Mouse (Mus musculus): ENCODE results near the gene Emx1.
"Not testable (repeated sequence)": the region's sequence is repeated elsewhere in the genome, so short reads cannot be mapped to it uniquely, and the experiment has no call there.

Gene Emx1

DNA sequence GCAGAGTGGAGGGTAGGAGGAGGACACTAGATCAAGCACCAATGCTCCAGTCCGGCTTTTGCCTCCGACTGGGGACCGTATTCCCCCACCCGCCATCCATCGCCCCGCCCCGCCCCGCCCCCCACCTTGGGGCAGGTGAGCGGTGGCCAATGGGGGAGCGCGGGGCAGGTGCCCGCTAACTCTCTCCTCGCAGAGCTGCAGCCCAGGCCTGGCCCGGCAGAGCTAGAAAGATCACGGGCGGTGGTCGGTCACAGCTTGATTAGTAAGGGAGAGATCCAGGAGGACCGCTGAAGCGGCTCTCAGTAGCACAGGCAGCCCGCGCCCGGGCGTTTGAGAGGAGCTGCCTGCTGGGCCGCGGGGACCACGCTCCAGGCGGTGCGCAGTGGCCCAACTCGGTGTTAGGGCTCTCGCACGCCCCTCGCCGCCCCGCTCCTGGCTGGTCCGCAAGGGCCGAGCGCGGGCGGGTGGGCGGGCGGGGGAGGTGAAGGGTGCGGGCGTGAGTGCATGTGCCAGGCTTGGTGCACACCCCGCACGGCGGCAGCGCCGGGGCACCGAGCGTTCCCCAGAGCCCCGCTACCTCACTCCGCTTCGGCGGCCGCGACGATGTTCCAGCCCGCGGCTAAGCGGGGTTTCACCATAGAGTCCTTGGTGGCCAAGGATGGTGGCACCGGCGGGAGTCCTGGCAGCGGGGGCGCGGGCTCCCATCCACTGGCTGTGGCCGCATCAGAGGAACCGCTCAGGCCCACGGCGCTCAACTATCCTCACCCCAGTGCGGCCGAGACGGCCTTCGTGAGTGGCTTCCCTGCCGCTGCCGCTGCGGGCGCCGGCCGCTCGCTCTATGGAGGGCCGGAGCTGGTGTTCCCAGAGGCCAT, at the start of gene Emx1:
Gene Emx1 (plus strand): TSS at position 99 of the 872 bp plus-strand sequence.
- DNase-seq: no peak

DNA sequence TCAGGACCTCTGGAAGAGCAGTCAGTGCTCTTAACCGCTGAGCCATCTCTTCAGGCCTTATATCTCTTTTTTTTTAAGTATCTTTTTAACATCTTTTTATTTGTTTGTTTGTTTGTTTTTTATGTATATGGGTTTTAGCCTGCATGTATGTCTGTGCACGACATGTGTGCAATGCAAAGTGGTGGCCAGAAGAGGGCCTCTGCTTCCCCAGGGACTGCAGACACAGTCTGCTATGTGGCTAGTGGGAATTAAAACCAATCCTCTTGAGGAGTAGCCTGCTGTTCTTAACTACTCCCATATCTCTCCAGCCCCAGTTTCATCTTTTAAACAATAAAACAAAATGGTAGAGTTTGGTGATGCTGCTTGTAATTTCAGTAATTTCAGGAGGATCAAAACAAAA, 47.7 kb upstream of the Emx1 start:
- no peak for DNase-seq

- DNase-seq: peak; percentile 38 to 43
Measured at GRCm38 (mm10) chr6:85141013-85141412, 46.2 kb upstream of the Emx1 start.

GRCm38 (mm10) chr6:85144466-85144865, 42.8 kb upstream of the Emx1 start:
- DNase-seq: no peak

DNA sequence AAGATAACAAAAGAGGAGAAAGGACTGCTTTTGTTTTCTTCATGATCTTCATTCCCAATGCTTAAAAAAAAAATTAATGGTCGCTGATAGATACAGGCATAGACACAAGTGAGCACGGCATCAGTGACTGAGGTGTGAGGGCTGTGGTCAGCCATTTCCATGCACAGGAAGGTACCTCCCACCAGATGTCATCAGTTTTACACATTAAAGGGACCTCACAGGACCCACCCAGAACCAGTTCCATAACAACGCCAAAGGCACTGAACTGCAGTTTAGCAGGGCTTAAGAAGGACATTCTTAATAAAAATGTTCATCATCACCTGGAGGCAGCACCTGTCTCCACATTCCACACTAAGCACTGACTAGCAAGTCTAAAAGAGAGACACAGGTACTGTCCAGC, 39.6 kb upstream of the Emx1 start:
- DNase-seq: no peak

DNA sequence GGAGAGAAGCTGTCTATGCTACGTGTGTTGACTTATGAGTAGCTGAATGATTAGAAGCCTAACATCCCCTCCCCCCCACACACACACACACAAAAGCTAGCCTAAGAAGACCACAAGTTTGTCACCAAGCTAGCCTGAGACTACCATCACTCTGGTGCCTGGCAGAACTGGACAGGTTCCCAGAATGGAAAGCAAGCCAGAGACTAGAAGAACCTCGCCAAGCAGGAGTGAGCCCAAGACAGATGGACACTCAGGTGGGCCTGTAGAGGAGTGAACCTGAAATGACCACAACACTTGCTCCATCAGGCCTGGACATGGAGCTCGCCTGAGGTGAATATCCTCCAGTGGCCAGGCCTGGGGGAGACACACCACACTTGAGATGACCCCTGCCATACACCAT, 36.9 kb upstream of the Emx1 start:
- DNase-seq: no peak

- peak; percentile 54 to 62 for DNase-seq
Measured at GRCm38 (mm10) chr6:85153970-85154540, 33.2 kb upstream of the Emx1 start.

DNA sequence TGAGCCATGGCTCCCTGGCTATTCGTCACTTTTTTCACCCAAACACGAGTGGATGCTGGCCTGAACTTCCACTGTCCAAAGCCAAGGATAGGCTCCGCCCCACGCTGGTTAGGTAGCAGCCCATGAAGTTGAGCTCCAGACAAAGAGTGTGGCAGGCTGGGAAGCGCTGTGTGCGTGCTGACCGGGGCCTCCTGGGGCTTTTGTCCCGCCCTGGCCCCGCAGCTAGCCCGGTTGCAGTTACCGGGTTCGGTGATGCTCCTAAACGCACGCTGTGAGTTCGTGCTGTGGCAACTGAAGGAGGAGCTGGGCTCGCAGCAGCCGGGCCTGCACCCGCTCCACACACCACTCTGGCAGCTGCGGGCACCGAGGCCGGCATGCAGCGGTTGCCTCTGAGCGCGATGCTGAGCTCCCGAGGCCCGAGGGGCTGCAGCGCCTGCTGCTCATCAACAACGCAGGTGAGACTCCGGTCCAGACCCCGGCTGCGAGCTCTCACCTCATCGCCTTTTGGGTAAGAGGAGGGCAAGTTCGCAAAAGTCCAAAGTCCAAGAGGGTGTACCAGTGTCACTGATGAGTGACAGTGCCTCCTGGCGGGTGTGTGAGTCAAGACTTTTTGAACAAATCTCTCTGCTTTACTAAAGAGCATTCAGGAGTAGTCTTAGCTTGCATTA, 32.2 kb upstream of the Emx1 start:
- DNase-seq: peak; percentile 22 to 31

GRCm38 (mm10) chr6:85156551-85156950, 30.7 kb upstream of the Emx1 start:
- not testable (repeated sequence) for DNase-seq

DNA sequence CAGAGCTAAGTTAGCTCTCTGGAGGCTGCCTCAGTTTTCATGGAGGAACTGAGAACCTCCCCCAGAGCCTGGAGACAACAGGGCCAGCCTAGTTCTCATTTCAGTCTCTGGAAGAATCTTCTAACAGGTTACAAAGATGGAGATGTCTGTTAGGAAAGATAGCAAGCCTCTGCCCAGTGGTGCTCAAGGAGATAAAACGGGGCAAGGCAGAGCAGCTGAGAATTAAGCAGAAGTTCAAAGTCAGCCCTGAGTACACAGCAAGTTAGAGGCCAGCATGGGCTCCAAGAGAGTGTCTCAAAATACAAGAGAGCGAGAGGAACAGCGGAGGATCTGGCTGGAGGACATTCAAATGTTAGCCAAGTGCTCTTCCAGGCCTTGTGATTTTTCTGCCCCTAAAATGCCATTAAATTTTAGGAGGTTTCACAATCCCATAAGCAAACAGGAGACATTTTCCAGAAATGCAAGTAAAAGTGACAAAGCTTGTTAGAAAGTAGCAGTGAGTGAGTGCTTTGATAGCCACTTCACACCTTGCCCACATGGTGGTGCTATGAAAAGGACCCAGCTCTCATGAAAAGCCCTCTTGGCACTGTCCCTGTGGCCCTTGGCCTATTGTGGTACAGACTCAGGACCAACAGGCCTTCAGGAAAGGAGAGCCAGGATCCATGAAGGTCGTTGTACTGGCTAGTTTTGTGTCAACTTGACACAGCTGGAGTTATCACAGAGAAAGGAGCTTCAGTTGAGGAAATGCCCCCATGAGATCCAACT, 29.0 kb upstream of the Emx1 start:
- not testable (repeated sequence) for DNase-seq

GRCm38 (mm10) chr6:85159092-85159760, 28.0 kb upstream of the Emx1 start:
- peak; percentile 53 to 55 for DNase-seq

DNA sequence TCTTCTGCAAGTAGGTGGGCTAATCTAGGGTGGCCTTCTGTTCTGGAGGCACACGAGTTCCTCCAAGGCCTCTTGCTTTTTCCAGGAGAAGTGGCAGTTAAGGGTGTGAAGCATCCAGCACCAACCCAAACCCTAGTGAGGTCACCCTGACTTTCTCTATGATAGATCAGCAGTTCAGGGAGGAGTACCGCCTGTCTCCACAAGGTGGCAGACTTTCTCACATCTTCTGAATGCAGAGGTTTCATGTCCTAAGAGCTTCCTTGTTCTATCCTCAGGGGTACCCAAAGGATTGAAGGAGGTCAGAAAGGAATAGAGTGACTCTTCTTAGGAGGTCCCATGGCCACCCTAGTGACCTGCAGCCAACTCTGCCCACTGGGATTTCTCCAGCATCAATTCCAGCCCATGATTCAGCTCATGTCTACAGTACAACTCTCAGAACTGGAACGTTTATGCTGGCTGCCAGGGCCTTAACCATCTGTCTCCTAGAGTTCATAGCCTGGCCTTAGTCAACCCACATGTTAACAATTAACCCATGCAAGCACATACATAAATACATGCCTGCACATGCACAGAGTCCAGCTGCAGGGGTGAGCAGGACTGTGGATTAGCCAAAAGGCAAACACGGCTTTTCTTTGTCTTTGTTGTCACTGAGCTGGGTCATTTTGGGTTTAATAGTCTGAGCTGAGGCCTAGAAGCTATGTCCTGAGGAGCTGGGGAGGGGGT, 26.9 kb upstream of the Emx1 start:
- DNase-seq: peak; percentile 74 to 80

- no peak for DNase-seq
Measured at GRCm38 (mm10) chr6:85165440-85165921, 21.8 kb upstream of the Emx1 start.

GRCm38 (mm10) chr6:85179569-85179968, 7.7 kb upstream of the Emx1 start:
- no peak for DNase-seq

- DNase-seq: no peak
Measured at GRCm38 (mm10) chr6:85180036-85180435, 7.2 kb upstream of the Emx1 start.

DNA sequence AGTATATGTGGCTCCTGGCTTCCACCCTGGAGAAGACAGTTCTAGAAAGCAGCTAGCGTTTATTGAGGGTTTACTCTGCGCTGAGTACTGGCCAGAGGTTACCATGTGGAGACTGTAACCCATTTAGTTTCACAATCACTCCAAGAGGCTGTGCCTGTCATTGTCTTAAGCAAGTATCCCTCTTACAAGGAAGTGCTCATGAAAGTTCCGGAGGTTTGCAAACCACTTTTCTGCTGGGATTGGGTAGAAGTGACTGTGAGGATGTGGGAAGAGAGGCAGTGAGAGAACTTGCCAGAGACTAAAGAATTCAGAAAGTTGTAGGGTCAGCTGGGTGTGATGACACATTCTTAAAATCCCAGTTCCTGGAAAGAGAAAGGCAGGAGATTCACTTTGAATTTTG, 3.3 kb upstream of the Emx1 start:
- DNase-seq: no peak

DNA sequence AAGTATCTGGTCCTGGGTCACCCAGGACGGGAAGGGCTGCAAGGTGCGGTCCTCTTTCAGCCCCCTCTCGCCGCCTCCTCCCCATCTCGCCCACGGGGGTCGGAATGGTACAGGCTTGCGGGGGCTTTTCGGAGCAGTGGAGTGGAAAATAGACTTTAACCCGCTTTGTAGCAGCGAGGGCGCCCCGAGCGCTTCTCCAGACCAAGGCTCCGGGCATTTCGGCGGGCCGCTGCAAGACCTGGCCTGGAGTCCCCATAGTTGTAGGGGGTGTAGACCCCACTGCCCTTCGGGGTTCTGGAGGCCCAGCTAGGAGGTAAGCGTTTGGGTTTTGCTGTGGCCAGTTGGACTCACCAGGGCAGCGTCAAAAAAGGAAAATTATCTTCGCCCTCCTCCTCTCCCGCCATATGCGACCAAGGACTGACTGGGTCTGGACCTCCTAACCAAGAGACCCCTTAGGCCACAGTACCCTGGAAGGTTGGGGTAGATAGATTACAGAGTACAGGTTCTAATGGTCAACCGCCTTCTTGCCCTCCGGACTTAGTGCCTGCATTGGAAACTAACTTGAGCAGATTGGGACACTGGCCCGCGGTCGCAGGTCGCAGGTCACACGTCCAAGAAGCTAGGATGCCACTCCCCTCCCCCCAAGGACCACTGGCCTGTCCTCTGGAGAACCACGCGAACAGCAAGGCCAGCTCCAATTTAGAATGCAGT, 1.1 kb upstream of the Emx1 start:
- no peak for DNase-seq

- DNase-seq: no peak
Measured at GRCm38 (mm10) chr6:85186744-85187059, 536 bp upstream of the Emx1 start.

DNA sequence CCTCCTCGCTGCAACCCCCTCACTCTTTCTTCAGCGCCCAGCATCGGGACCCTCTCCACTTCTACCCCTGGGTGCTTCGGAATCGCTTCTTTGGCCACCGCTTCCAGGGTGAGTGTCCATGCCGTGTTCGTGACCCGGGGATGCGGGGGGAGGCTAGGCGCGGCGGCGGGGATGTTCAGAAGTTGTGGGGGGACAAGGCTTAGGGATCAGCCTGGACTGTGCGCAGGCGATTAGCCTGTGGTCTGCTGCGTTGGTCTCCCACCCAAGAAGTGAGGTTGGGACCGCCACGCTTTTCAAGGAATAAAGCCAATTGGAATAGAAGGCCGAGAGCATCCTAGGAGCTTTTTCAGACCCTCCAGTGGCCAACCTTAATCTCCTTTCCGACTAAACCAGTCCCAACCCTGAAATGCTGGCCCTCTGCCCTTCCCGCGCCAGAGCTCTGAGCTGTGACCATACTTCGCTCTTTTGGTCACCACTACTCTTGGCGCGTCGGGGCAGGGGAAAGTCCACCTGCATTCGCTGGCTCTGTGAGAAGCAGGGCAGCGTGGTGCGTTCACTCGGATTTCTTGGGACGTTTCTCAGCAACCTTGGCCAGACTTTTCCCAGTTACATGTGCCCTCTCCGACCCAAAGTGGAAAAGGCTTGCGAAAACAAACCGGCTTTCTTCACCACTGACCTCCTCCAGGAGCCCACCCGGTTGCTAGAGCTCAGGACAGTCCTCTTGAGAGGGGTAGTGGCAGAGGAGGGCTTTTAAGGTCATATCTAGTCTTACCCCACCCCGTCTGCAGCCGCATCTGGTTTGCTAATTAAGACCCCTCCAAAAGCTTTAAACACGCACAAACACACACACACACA, 1.2 kb downstream of the Emx1 start:
- no peak for DNase-seq

DNA sequence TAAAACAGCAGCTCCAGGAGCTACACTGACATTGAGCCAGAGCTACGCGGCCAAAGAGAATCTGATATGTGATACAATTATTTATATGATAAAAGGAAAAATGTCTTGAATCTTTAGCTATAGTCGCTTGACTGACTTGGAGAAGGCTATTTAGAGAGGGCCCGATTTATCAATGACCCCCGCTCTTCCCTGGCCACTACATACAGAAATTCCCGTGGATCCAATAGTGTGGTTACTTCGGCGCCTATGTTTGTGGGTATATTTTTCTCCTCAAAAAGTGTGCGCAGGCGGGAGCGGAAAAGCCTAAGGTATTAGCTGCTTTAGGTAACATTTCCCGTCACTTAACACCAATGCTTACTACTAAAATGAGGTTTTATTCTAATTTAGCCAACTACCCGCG, 2.1 kb downstream of the Emx1 start:
- no peak for DNase-seq
